Mouse (Mus musculus) layer of hippocampus, postnatal 25 days (tissue): Measurements from ENCODE around the gene Hist1h1t. TPM values are rescaled to one million over a fixed set of nuclear protein-coding genes. Genes with fewer than 3 reads are reported as not detected.
A peak's percentile ranks its signal among the peaks of the same experiment; 100 is the strongest.

Experiments used
- DNase-seq, 2 experiments: peaks; one replicate each; pipeline ENCODE4 v3.0.0; 2022; ENCODE audit warnings: mixed read lengths in 2 of 2, low spot score in 1 of 2; ENCODE audit errors: extremely low spot score in 1 of 2
- microRNA-seq, 2 experiments: library from miRNA; unstranded; fragments of <30 nt; microRNA quantifications; one replicate each; pipeline ENCODE4 v1.2.0; 2021
- total RNA-seq, 2 experiments: library from RNA; stranded (reverse); gene quantifications; 2 replicates each; pipeline ENCODE4 v1.2.3; 2021

Gene Hist1h1t
- total RNA-seq, 2 experiments from 2014 or later = not detected

- no peak for DNase-seq
These were observed 34.9 kb downstream of the Hist1h1t start for GRCm38 (mm10) chr13:23730479-23730878.

GRCm38 (mm10) chr13:23732156-23732804, 36.7 kb downstream of the Hist1h1t start:
- no peak for DNase-seq

DNA sequence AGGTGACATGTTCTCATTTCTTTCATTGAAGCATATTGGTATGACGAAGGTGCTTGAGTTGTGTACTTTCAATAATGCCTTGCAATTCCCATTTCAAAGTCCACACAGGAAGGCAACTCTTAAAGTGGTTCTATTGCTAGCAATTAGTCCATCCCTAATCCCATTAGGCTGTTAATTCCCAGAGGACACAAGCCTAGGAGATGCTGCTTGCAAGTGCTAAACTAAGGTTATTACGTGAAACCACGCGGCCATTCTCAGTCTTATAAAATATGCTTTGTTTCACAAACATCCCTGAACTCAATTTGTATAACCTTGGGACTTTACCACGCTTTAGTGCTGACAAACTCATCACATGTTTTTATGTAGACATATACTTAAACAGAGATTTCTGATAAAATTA, 41.5 kb downstream of the Hist1h1t start:
- DNase-seq = no peak

DNA sequence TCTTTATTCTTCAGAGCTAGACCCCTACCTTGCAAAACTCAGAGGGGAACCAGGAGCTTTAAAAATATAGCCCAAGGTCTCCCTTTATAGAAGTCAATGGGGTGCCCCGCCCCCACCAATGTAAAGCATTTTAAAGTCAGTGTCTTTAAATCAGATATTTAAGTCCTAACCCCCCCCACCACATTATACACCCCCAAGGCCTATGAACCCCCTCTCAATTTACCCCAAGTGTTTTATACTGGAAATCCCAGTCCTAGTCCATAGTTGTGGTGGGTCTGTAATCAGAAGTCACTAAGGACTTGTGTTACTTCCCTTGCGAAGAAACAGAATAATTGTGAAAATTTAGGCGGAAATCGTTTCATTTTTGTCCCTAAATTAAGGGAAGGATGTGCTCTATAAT, 42.4 kb downstream of the Hist1h1t start:
- no peak for DNase-seq

DNA sequence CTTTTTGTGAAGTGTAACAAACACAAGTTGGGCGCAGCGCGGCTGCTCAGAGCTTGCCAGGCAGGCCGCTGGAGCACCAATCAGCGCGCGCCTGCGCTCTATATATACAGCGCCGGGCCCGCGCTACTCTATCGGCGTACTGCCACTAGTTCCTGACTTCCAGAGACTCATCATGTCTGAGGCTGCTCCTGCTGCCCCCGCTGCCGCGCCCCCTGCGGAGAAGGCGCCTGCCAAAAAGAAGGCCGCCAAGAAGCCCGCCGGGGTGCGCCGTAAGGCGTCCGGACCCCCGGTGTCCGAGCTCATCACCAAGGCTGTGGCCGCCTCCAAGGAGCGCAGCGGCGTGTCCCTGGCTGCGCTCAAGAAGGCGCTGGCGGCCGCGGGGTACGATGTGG, 43.1 kb downstream of the Hist1h1t start, which contains the start of gene Hist1h1c:
Gene Hist1h1c (plus strand): TSS at position 132 of the 392 bp plus-strand sequence.
- peak; percentile 75 to 86 for DNase-seq

DNA sequence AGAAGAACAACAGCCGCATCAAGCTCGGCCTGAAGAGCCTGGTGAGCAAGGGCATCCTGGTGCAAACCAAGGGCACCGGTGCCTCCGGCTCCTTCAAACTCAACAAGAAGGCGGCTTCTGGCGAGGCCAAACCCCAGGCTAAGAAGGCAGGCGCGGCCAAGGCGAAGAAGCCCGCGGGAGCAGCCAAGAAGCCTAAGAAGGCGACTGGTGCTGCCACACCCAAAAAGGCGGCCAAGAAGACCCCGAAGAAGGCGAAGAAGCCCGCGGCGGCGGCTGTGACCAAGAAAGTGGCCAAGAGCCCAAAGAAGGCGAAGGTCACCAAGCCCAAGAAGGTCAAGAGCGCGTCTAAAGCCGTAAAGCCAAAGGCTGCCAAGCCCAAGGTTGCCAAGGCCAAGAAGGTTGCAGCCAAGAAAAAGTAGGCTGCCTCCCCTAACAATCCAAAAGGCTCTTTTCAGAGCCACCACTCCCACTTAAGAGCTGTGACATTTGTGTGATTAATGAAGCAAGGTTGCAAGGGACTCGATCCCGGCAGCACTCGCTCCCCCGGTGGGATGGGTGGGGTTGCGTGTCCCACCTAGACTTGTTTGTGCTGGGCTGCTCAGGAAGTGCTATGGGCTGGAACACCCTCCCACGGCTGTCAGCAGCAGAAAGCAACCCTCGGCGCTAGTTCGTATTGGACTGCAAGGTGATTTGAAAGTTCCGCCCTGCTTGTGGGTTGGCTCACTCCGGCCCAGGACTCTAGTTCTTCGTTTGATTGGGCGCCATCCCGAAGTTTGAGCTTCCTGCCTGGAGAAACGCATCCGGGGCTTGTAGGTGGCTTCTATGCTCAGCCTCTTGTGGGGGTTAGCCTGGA, 43.7 kb downstream of the Hist1h1t start:
- peak; percentile 69 to 80 for DNase-seq

GRCm38 (mm10) chr13:23739922-23740252, 44.3 kb downstream of the Hist1h1t start:
- DNase-seq = no peak

DNA sequence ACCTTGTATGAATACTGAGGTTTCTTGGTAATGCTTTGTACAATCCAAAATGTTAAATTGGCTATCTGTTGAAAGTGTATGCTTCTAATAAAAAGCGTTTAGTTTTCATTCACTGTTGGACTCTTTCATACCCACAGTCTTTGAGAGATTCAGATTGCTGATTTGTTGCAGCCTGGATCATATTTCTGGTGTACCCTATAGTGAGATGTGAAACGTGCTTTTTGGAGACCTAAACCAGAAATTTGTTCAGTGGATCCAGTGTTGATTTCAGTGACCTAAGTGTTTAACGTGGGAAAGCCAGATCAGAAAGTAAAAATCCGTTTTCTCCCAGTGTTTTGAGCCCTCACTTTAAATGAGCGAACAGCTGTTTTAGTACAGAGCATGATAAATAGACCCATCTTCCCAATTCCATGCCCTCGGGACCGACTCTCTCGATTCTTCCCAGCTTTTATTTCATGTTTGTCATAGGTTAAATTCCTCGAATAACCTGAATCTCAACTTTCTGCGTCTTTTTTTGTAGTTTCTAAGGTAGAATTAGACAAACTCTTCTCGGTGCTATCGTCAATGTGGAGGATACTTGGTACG, 44.7 kb downstream of the Hist1h1t start:
- no peak for DNase-seq

- DNase-seq = no peak
These were observed 45.3 kb downstream of the Hist1h1t start for GRCm38 (mm10) chr13:23740910-23741309.

DNA sequence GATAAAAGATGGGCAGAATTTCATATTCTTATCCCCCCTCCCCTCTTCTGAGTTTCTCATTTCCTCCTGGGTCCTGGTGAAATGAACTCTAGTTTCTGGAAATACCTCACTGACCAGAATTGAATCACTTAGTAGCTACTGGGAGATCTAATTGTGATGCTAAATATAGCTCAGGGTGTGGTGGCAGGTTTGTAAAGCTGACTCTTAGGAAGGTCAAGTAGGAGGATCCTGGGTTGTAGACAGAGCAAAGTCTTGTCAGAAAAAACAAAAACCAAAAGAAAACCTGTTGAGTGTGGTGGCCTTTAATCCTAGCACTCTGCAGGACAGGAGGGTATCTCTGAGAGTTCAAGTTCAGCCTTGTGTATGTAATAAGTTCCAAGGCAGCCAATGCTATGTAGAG, 46.4 kb downstream of the Hist1h1t start:
- no peak for DNase-seq

DNA sequence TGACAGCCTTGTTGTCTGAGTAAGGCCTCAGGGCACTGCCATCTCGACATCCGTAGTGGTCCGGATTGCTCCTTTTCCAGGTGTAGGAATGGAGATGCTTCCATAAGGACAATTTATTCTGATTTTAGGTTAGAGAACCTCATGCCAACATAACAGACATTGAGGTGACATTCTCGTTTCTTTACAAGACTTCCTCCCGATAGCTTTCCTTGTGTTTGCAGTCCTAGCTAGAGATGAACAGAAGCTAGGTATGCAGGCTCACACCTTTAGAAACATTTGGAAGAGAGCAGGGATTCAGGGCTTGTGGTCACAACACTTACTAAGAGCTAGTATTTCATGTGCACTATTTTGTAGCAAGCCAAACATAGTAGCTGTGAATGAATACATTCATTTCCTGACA, 47.6 kb downstream of the Hist1h1t start:
- no peak for DNase-seq

DNA sequence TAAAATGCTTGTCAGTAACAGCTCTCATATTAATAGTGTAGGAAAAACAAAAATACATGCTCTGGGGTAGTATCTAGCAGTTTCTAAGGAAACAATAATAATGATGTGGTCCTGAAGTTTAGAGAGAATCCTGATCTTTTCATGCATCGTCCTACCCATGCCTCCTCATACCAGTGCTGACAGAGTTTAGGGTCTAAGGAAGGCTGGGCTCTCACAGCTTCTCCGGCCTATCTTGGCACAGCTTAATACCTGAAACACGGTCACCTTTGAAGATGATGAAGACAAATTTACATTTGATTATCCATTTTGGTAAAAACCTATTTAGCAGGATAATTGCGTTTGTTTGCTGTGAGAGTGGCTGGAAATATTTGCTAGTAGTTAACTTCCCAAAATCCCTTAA, 48.3 kb downstream of the Hist1h1t start:
- DNase-seq = no peak

DNA sequence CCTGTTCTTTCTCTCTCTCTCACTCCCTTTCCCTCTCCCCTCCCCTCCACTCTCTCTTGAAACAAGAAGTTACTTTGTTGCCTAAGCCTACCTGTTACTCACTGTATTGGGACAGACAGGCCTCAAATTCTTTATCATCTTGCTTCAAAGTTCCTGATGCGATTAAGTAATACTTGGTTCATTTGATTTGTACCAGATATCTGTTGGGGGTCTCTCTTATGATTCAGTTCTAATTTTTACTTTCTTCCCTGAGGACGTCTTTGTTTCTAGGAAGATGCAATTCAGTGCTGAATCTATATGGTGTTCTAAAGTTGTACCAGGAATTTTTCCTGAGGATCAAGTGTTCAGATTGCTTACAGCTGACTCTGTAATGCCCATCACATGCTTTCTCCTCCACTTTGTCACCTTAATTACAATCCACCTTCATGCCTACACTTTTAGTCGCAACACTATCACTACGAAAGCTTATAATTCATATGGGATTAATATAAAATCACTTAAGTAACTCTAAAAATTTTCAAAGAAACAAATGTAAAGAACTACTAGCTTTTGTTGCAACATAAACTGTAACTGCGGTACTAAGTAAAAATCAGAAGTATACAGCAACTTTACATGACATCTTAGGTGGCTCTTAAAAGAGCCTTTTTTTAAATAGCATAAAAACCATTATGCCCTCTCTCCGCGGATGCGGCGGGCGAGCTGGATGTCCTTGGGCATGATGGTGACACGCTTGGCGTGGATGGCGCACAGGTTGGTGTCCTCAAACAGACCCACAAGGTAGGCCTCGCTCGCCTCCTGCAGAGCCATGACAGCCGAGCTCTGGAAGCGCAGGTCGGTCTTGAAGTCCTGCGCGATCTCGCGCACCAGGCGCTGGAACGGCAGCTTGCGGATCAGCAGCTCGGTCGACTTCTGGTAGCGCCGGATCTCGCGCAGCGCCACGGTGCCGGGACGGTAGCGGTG, 49.1 kb downstream of the Hist1h1t start:
- DNase-seq = no peak

DNA sequence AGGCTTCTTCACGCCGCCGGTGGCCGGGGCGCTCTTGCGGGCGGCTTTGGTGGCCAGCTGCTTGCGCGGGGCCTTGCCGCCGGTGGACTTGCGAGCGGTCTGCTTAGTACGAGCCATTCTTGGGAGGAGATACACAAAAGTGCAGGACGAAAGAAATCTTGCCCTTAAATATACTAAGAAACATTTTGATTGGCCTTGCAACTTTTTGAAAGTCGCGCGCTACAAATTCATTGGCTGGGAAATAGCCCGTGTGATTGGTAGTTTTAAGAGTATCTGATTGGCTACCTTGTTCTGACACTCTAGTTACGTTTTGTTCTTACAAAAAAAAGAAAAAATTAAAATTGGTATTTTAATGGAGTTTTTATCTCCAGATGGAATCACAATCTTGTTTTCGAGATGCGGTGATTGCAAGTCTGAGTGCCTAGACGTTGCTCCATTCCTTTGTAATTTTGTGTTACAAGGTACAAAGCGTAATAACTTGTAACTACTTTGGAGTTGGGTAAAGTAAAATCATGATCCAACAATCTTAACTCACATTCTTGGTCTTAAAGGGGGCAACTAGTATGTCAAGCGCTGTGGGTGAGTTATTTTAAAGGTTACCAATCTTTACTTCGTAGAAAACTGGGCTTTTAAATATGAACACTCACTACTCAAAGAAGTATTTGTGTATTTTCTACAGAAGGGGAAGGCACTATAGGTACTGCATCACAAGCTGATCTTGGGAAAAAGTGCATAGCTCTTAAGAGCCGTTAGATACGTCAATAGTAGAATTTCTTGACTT, 50.0 kb downstream of the Hist1h1t start, which contains the start of gene Hist1h3c:
Gene Hist1h3c (minus strand): TSS at position 222 of the 781 bp plus-strand sequence.
- peak in 1 of 2 experiments; percentile 91 for DNase-seq

Small RNAs within 50 kb of the gene (microRNA-seq; reads per million reads assigned to microRNA genes)
- gene Gm44314 (0 reads per million in 2 experiments), gene Gm44350 (0 reads per million in 2 experiments)

Other genes starting within 250 kb of the Hist1h1t start
- gene Btn1a1, start 229.9 kb upstream of the Hist1h1t start, total RNA-seq = not detected
- under 1 TPM; 0.59 to 0.66 TPM for gene Btn2a2, start 207.0 kb upstream of the Hist1h1t start, total RNA-seq
- gene Hist1h4h, start 164.8 kb upstream of the Hist1h1t start, total RNA-seq = 100 to 1,000 TPM; 289 to 367 TPM
- 10 to 100 TPM in 1 of 2 experiments, 1 to 10 TPM in 1; 7.8 to 12.2 TPM for gene Hist1h2af, start 161.9 kb upstream of the Hist1h1t start, total RNA-seq
- gene Hist1h3g, start 160.4 kb upstream of the Hist1h1t start, total RNA-seq = 1 to 10 TPM; 3.6 to 5.7 TPM
- 1 to 10 TPM in 1 of 2 experiments, under 1 TPM in 1; 0.94 to 1.1 TPM for gene Hist1h2bh, start 152.4 kb upstream of the Hist1h1t start, total RNA-seq
- 10 to 100 TPM; 15.7 to 16.5 TPM for gene Hist1h3f, start 151.8 kb upstream of the Hist1h1t start, total RNA-seq
- 100 to 1,000 TPM; 127 to 164 TPM for gene Hist1h4f, start 144.2 kb upstream of the Hist1h1t start, total RNA-seq
- gene Hist1h1d, start 142.6 kb upstream of the Hist1h1t start, total RNA-seq = 1 to 10 TPM; 4.7 to 4.8 TPM
- gene Hist1h3e, start 133.4 kb upstream of the Hist1h1t start, total RNA-seq = 10 to 100 TPM; 47.8 to 50.0 TPM
- 1 to 10 TPM; 4.6 to 7.9 TPM for gene Hist1h2ae, start 124.6 kb upstream of the Hist1h1t start, total RNA-seq
- gene Hist1h2bg, start 124.4 kb upstream of the Hist1h1t start, total RNA-seq = 10 to 100 TPM; 79.1 to 83.5 TPM
- gene Hist1h2bf, start 121.6 kb upstream of the Hist1h1t start, total RNA-seq = 10 to 100 TPM; 26.4 to 30.6 TPM
- gene Hist1h2ad, start 121.4 kb upstream of the Hist1h1t start, total RNA-seq = 10 to 100 TPM in 1 of 2 experiments, 1 to 10 TPM in 1; 7.1 to 11.6 TPM
- 10 to 100 TPM; 10.0 to 14.4 TPM for gene Hist1h3d, start 120.1 kb upstream of the Hist1h1t start, total RNA-seq
- 100 to 1,000 TPM; 129 to 153 TPM for gene Hist1h4d, start 114.2 kb upstream of the Hist1h1t start, total RNA-seq
- gene Hist1h2be, start 74.7 kb upstream of the Hist1h1t start, total RNA-seq = 1 to 10 TPM; 7.1 to 8.3 TPM
- gene Hist1h1e, start 73.3 kb upstream of the Hist1h1t start, total RNA-seq = 10 to 100 TPM; 45.8 to 59.4 TPM
- gene Hist1h2ac, start 11.9 kb upstream of the Hist1h1t start, total RNA-seq = 1 to 10 TPM; 3.1 to 3.3 TPM
- 10 to 100 TPM; 50.7 to 51.1 TPM for gene Hist1h2bc, start 11.6 kb upstream of the Hist1h1t start, total RNA-seq
- 100 to 1,000 TPM in 1 of 2 experiments, 10 to 100 TPM in 1; 92.2 to 102 TPM for gene Hist1h4c, start 2.6 kb downstream of the Hist1h1t start, total RNA-seq
- 1 to 10 TPM; 3.5 to 3.6 TPM for gene Hfe, start 15.0 kb downstream of the Hist1h1t start, total RNA-seq
- gene Hist1h1c, start 43.0 kb downstream of the Hist1h1t start, total RNA-seq = 10 to 100 TPM; 53.2 to 69.4 TPM
- gene Hist1h3c, start 49.8 kb downstream of the Hist1h1t start, total RNA-seq = 1 to 10 TPM; 4.6 to 6.0 TPM
- 10 to 100 TPM; 20.1 to 33.5 TPM for gene Hist1h2bb, start 50.9 kb downstream of the Hist1h1t start, total RNA-seq
- 10 to 100 TPM; 24.8 to 42.0 TPM for gene Hist1h2ab, start 55.3 kb downstream of the Hist1h1t start, total RNA-seq
- 10 to 100 TPM; 12.3 to 22.8 TPM for gene Hist1h3b, start 56.5 kb downstream of the Hist1h1t start, total RNA-seq
- 10 to 100 TPM; 71.8 to 80.9 TPM for gene Hist1h4b, start 61.2 kb downstream of the Hist1h1t start, total RNA-seq
- gene Hist1h4a, start 65.4 kb downstream of the Hist1h1t start, total RNA-seq = 10 to 100 TPM; 42.9 to 58.9 TPM
- gene Hist1h3a, start 66.6 kb downstream of the Hist1h1t start, total RNA-seq = 10 to 100 TPM; 30.8 to 53.8 TPM
- gene Hist1h1a, start 67.9 kb downstream of the Hist1h1t start, total RNA-seq = 10 to 100 TPM; 15.6 to 24.5 TPM
- not detected for gene Trim38, start 74.1 kb downstream of the Hist1h1t start, total RNA-seq
- under 1 TPM in 1 of 2 experiments, not detected in 1; 0.12 TPM for gene Slc17a2, start 111.2 kb downstream of the Hist1h1t start, total RNA-seq
- not detected for gene Slc17a3, start 143.6 kb downstream of the Hist1h1t start, total RNA-seq
- not detected for gene Slc17a1, start 171.9 kb downstream of the Hist1h1t start, total RNA-seq
- gene Slc17a4, start 219.2 kb downstream of the Hist1h1t start, total RNA-seq = not detected
- gene Hist1h2ba, start 238.3 kb downstream of the Hist1h1t start, total RNA-seq = not detected
- not detected for gene Hist1h2aa, start 238.6 kb downstream of the Hist1h1t start, total RNA-seq